In the genomic region with DNA sequence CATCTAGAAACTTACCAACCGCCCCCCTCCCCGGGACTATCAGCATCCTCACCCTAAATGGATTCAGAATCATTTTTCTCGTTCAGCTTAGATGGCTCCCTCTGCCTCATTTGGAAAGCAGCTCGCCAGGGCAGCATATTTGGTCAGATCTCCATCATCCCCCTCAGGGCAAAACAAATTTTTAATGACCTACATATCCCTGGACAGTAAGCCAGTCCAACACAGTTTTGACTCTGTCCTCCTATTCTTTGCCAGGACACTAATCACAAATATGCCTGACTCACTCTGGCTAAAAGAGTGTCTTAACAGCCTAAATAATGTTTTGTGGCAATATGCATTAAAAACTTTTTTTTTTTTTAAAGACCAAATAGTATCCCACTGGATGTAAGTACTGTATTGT, we compare ENCODE assay signal across 20 mouse cellular contexts.
DNase-seq lines count a peak whose midpoint lies in the region; ATAC-seq and TF ChIP-seq lines count a peak whose summit lies in the region.
"Had no signal": no experiment of that assay in that cellular context is flagged by ENCODE, and none has a peak within 500 bp of the region (broad histone marks: within the 10 kb centered on the region; RNA-seq: fewer than 3 reads in every experiment).

No protein-coding gene starts in this region.

- H3K9me3 ChIP-seq in liver, postnatal 0 days (ENCODE audit: low read length): no peaks in the 10 kb centered on the region
- H3K9me3 ChIP-seq: embryonic facial prominence, embryonic 13.5 days; embryonic facial prominence, embryonic 15.5 days; forebrain, embryonic 10.5 days; forebrain, embryonic 12.5 days had no signal

- TF ChIP-seq EP300 in liver, postnatal 0 days (IDR thresholded peaks at IDR 0.05; ENCODE audit: low read depth): no peak

- no peak overlapping the region for H3K4me2 ChIP-seq in liver, postnatal 0 days (ENCODE audit: low read depth, low read length)
- H3K4me2 ChIP-seq: embryonic facial prominence, embryonic 13.5 days; embryonic facial prominence, embryonic 15.5 days; forebrain, embryonic 12.5 days had no signal

- no peaks in the 10 kb centered on the region for H3K36me3 ChIP-seq in liver, postnatal 0 days (replicated peaks; ENCODE audit: insufficient read depth, low read length)
- H3K36me3 ChIP-seq: embryonic facial prominence, embryonic 13.5 days; embryonic facial prominence, embryonic 15.5 days; forebrain, embryonic 10.5 days; forebrain, embryonic 12.5 days had no signal

- H3K4me1 ChIP-seq in liver, postnatal 0 days (ENCODE audit: insufficient read depth): no peaks in the 10 kb centered on the region
- H3K4me1 ChIP-seq: embryonic facial prominence, embryonic 13.5 days; embryonic facial prominence, embryonic 15.5 days; forebrain, embryonic 10.5 days; forebrain, embryonic 12.5 days had no signal

- no peaks in the 10 kb centered on the region for H3K27me3 ChIP-seq in liver, postnatal 0 days (ENCODE audit: insufficient read depth, low read length)
- H3K27me3 ChIP-seq: embryonic facial prominence, embryonic 13.5 days; embryonic facial prominence, embryonic 15.5 days; forebrain, embryonic 12.5 days had no signal

- no peak overlapping the region for H3K27ac ChIP-seq in liver, postnatal 0 days (ENCODE audit: low read depth)
- H3K27ac ChIP-seq: embryonic facial prominence, embryonic 13.5 days; embryonic facial prominence, embryonic 15.5 days; forebrain, embryonic 10.5 days; forebrain, embryonic 12.5 days had no signal

- 74% methylated on average over 4 of the region's 4 CpGs for WGBS in liver, postnatal 0 days (ENCODE audit: insufficient replicate concordance)

- no peak overlapping the region for H3K4me3 ChIP-seq in liver, postnatal 0 days (ENCODE audit: low read depth, low read length)
- H3K4me3 ChIP-seq: embryonic facial prominence, embryonic 13.5 days; embryonic facial prominence, embryonic 15.5 days; erythroblast, embryonic 14.5 days; forebrain, embryonic 10.5 days; forebrain, embryonic 12.5 days had no signal

- ATAC-seq in liver, postnatal 0 days: no peak
- ATAC-seq: forebrain, embryonic 14.5 days; forebrain, embryonic 16.5 days had no signal

- no peak overlapping the region for H3K9ac ChIP-seq in liver, postnatal 0 days (replicated peaks)
- H3K9ac ChIP-seq: embryonic facial prominence, embryonic 13.5 days; embryonic facial prominence, embryonic 15.5 days; forebrain, embryonic 12.5 days had no signal

- peak; percentile 4 to 7 for DNase-seq in cerebellum, postnatal 10 days
- no peak for DNase-seq in cerebellum, adult 11-12 months
- DNase-seq in 3T3-L1 (ENCODE audit: low read depth, low spot score) (peak; percentile 31), NIH3T3 (ENCODE audit: low read depth) (peak; percentile 55)
- DNase-seq in liver, postnatal 0 days: no peak
- DNase-seq in gastrocnemius, adult 18-20 months (ENCODE audit: low spot score): no peak
- DNase-seq: adrenal gland, adult 2 months; adrenal gland, postnatal 10 days; adrenal gland, postnatal 25 days; cerebellum, adult 11 months; cerebellum, adult 9-10 months; cerebellum, postnatal 36 days; embryo, embryonic 11 days had no signal

- no peak for TF ChIP-seq CTCF in liver, postnatal 0 days (IDR thresholded peaks at IDR 0.05; ENCODE audit: low read depth)

Comparison
In these comparisons a context has a peak if more than half of its experiments do, and no peak if none do; other contexts are left out.
1. DNase-seq: peak in cerebellum, postnatal 10 days (2 of 2), 3T3-L1 (single experiment) and NIH3T3 (single experiment); none in cerebellum, adult 11-12 months (single experiment), liver, postnatal 0 days (single experiment) and gastrocnemius, adult 18-20 months (single experiment).